Mouse (Mus musculus) bone marrow, adult 2 months (tissue): ENCODE data around the gene Fgf4.

Experiments used
- CTCF ChIP-seq: fragments of 200-500 bp; IDR thresholded peaks from 2 replicates; pipeline ENCODE4 v1.5.1; 2011; ENCODE audit warnings: low read length, control low read depth; ENCODE audit not compliant: control insufficient read depth, insufficient read depth
- POLR2A ChIP-seq: fragments of 200-500 bp; IDR thresholded peaks from 2 replicates; pipeline ENCODE4 v1.6.1; 2011; ENCODE audit warnings: low read depth, mild to moderate bottlenecking, control low read depth, low read length, borderline replicate concordance; ENCODE audit not compliant: control insufficient read depth

DNA sequence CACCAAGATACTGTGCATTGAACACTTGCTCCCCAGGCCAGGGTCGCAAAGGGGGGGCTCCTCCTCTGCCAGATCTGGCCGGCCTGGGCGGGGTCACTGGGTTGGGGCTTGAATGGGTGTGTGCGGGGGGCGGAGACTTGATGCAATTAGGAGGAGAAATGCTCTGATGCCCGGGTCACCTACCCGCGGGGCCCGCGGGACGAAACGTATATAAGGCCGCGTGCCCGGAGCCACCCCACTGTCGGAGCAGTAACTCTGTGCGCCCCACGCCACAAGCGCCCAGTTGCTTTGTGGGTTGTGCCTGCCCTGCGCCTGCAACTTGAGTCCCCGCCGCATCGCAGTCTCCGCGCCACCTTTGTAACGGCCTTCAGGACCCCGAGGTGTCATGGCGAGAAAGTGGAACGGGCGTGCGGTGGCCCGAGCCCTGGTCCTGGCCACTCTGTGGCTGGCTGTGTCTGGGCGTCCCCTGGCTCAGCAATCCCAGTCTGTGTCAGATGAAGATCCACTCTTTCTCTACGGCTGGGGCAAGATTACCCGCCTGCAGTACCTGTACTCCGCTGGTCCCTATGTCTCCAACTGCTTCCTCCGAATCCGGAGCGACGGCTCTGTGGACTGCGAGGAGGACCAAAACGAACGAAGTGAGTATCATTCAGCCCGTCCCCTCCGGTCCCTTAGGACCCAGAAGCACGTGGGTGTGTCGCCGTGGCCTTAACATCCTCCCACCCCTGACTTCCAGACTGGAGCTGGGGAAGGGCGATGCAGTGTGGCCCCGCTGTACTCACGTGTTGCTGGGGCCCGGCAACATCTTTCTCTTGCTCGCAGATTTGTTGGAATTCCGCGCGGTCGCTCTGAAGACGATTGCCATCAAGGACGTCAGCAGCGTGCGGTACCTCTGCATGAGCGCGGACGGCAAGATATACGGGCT, 49.4 kb downstream of the Fgf4 start, which contains the start of gene Fgf15:
- no peak for TF ChIP-seq POLR2A
- no peak for TF ChIP-seq CTCF
